Mouse (Mus musculus) cerebellum, postnatal 36 days (tissue): ENCODE data around the gene Prdm10.

Experiments
- DNase-seq, 2 experiments: peaks; one replicate each; pipeline ENCODE4 v3.0.0; 2021 to 2022; ENCODE audit warnings: mixed read lengths in 2 of 2

The Prdm10 gene

GRCm38 (mm10) chr9:31305807-31306206, 25.5 kb downstream of the Prdm10 start:
- DNase-seq, result peak in 1 of 2 experiments; percentile 35

GRCm38 (mm10) chr9:31307232-31307631, 26.9 kb downstream of the Prdm10 start:
- no peak for DNase-seq

GRCm38 (mm10) chr9:31309041-31309440, 28.7 kb downstream of the Prdm10 start:
- no peak for DNase-seq

GRCm38 (mm10) chr9:31310662-31311061, 30.3 kb downstream of the Prdm10 start:
- no peak for DNase-seq

GRCm38 (mm10) chr9:31313876-31314275, 33.5 kb downstream of the Prdm10 start:
- no peak for DNase-seq

- DNase-seq, result peak; percentile 95 to 96
Measured at GRCm38 (mm10) chr9:31315983-31316382, 35.6 kb downstream of the Prdm10 start.

GRCm38 (mm10) chr9:31318956-31319355, 38.6 kb downstream of the Prdm10 start:
- no peak for DNase-seq

- DNase-seq, result no peak
Measured at GRCm38 (mm10) chr9:31320734-31321133, 40.4 kb downstream of the Prdm10 start.

- DNase-seq, result no peak
Measured at GRCm38 (mm10) chr9:31321526-31321925, 41.2 kb downstream of the Prdm10 start.

GRCm38 (mm10) chr9:31322090-31322489, 41.8 kb downstream of the Prdm10 start:
- no peak for DNase-seq

GRCm38 (mm10) chr9:31330816-31331215, 50.5 kb downstream of the Prdm10 start:
- DNase-seq, result peak in 1 of 2 experiments; percentile 44

- peak; percentile 79 to 82 for DNase-seq
Measured at GRCm38 (mm10) chr9:31331246-31331645, 50.9 kb downstream of the Prdm10 start.

- DNase-seq, result peak; percentile 35 to 51
Measured at GRCm38 (mm10) chr9:31331906-31332305, 51.6 kb downstream of the Prdm10 start.

GRCm38 (mm10) chr9:31332826-31333225, 52.5 kb downstream of the Prdm10 start:
- no peak for DNase-seq

- no peak for DNase-seq
Measured at GRCm38 (mm10) chr9:31334991-31335390, 54.7 kb downstream of the Prdm10 start.

GRCm38 (mm10) chr9:31344289-31344831, 64.0 kb downstream of the Prdm10 start:
- DNase-seq, result peak; percentile 57 to 68

GRCm38 (mm10) chr9:31346575-31347080, 66.3 kb downstream of the Prdm10 start:
- no peak for DNase-seq

- DNase-seq, result no peak
Measured at GRCm38 (mm10) chr9:31348458-31348857, 68.1 kb downstream of the Prdm10 start.

GRCm38 (mm10) chr9:31348915-31349314, 68.6 kb downstream of the Prdm10 start:
- peak; percentile 91 to 92 for DNase-seq

GRCm38 (mm10) chr9:31352716-31353115, 72.4 kb downstream of the Prdm10 start:
- no peak for DNase-seq

GRCm38 (mm10) chr9:31353518-31353917, 73.2 kb downstream of the Prdm10 start:
- no peak for DNase-seq

GRCm38 (mm10) chr9:31354051-31354450, 73.7 kb downstream of the Prdm10 start:
- no peak for DNase-seq

GRCm38 (mm10) chr9:31363698-31364609, 83.6 kb downstream of the Prdm10 start:
- no peak for DNase-seq

- no peak for DNase-seq
Measured at GRCm38 (mm10) chr9:31365086-31365485, 84.7 kb downstream of the Prdm10 start.
